Mouse (Mus musculus) megakaryocyte, adult 5-6 weeks (primary cell): Measurements from ENCODE around the gene Ice1. TPM values are rescaled to one million over a fixed set of nuclear protein-coding genes. Genes with fewer than 3 reads are reported as not detected.
A peak's percentile ranks its signal among the peaks of the same experiment; 100 is the strongest.

Source experiments
- ATAC-seq: 2 replicates; pipeline ENCODE4 v1.8.0; 2016; ENCODE audit warnings: mild to moderate bottlenecking, inconsistent platforms; ENCODE audit not compliant: poor library complexity, severe bottlenecking
- total RNA-seq, 2 experiments: library from RNA; stranded (forward) in 1 of 2; stranded (reverse) in 1 of 2; fragments of 153-499, 151-499 nt in 1 of 2; fragments of 221-1000, 200-1000 nt in 1 of 2; gene quantifications; 2 replicates each; pipeline versions ENCODE4 v1.2.3 to v1.2.4; 2015 to 2017

Ice1 gene
- total RNA-seq, 2 experiments from 2014 or later = 22.5 to 28.7 TPM

GRCm38 (mm10) chr13:70641381-70641780 lies 3.9 kb upstream of the Ice1 start:
- ATAC-seq = peak; percentile 54

DNA sequence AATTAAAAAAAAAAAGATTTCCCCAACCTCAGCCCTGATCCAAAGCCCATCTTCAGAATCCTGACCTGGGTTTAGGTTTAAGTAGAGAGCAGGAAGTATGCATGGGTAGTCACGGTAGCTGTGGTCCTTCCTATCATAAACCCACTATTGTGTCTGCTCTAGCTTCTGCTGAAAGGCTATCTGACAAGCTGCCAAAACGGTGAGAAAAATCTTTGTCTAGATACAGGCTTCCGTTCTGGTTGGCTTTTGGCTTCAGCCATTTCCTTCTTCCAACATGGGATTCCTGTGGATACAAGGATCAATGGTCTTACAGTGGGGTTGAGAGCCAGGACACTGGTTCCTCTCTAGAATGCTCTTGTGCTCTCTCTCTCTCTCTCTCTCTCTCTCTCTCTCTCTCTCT lies 2.2 kb upstream of the Ice1 start:
- no peak for ATAC-seq

- ATAC-seq = peak; percentile 76
These were observed 343 bp upstream of the Ice1 start for GRCm38 (mm10) chr13:70637662-70638291.

DNA sequence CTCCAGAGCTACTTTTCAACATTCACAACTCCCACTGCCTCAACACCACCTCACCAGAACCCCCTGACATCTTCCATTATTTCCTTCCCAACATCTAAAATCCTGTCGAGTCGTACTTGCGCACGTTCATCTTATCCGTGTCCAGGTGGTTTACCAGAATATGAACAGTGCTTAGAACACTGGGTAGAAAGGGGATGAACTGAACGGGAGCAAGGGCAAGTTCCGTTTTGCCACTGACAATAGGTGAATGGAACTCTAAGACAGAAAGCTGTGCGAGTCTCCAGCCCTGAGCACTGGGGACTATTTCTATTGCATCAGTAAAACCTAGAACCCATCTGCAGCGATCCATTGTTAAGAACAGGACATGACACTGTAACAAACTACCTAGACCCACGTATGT lies 728 bp downstream of the Ice1 start:
- ATAC-seq = no peak

DNA sequence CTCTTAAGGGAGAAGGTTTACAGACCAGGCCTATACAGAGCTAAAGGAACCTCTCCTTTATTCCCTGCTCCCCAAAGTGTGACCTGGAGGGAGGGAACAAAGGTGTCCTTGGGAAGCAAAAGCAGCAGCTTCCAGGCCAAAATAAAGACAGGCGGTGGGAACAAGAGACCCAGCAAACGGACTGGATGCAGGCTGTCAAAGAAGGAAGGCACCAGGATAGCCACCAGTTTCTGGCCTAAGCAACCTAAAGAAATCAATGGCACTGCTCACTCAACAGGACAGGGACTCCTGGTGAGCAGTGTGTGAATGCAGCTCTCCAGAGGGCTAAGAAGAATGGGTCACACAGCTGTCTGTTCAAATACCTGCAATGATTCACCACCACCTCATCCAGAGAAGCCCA lies 1.8 kb downstream of the Ice1 start:
- ATAC-seq = no peak

- no peak for ATAC-seq
These were observed 11.0 kb downstream of the Ice1 start for GRCm38 (mm10) chr13:70626416-70626815.

DNA sequence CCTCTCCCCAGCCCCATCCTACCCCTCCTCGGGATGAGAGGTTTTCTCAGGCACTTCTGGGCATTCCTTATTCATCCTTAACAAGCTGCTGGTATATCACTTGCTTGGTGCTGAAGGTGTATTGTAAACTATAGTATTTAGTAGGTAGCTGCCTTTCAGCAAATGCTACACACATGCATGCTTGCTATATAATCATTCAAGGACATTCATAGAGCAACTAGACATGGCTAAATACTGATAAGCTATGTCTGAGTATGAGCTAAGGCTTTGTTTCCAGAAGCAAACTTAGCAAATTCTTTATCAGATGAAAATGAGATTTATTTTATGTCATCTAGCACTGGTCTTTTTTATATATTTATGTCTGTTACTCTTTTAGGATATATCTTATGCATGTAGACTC lies 11.8 kb downstream of the Ice1 start:
- ATAC-seq = no peak

GRCm38 (mm10) chr13:70624445-70624844 lies 13.0 kb downstream of the Ice1 start:
- ATAC-seq = no peak

GRCm38 (mm10) chr13:70622461-70623057 lies 14.9 kb downstream of the Ice1 start:
- no peak for ATAC-seq

DNA sequence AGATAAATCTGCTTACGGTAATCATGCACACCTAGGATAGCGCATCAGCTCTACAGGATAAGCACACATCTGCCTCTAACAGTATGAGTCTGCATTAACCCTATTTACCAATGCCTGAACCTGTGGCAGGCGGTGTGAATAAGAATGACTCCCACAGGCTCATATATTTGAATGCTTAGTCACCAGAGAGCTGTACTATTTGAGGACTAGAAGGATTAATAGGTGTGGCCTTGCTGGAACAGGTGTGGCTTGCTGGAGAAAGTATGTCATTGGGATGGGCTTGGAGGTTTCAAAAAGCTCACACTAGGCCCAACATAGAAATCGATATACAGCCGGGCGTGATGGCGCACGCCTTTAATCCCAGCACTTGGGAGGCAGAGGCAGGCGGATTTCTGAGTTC lies 15.9 kb downstream of the Ice1 start:
- ATAC-seq = no peak

GRCm38 (mm10) chr13:70612837-70613236 lies 24.6 kb downstream of the Ice1 start:
- no peak for ATAC-seq

DNA sequence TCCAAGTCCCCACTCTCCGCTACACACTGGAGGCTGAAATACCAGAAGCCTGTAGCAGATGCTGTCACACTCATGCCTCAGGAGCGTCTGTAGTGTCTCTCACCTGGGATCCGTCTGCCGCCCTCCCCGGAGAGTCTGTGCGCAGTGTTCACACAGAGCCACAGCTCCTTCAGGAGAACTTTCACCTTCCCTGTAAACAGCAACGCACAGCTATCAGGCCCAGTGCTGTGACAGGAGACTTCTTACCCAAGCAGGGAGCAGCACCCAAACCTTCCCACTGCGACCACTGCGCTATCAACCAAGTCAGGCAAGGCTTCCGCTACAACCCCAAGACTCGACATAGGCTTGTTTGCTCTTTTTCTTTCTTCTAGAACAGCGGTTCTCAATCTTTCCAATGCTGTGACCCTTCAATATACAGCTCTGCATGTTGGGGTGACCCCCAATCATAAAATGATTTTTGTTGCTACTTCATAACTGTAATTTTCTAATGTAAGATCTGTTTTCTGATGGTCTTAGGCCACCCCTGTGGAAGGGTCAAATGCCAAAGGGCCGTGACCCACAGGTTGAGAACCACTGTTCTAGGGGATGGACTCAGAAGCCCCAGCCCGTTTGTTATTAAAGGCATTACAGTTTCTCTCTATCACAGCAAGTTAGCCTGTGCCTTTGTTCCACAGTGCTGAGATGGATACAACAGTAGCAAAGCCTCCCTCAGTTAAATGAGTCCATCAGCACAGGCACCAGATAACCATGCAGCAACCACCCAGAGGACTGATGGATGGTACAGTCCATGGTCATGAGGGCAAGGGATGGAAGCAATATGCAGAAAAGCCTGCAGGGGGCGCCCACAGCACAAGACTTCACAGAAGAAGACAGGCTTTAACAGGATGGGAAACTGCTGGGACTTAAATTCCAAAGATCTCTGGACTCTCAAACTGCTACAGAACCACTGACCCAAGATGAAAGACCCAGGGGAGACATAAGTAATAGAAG lies 26.7 kb downstream of the Ice1 start:
- ATAC-seq = peak; percentile 82

- ATAC-seq = no peak
These were observed 27.8 kb downstream of the Ice1 start for GRCm38 (mm10) chr13:70609632-70610031.

GRCm38 (mm10) chr13:70605366-70605765 lies 32.1 kb downstream of the Ice1 start:
- no peak for ATAC-seq

DNA sequence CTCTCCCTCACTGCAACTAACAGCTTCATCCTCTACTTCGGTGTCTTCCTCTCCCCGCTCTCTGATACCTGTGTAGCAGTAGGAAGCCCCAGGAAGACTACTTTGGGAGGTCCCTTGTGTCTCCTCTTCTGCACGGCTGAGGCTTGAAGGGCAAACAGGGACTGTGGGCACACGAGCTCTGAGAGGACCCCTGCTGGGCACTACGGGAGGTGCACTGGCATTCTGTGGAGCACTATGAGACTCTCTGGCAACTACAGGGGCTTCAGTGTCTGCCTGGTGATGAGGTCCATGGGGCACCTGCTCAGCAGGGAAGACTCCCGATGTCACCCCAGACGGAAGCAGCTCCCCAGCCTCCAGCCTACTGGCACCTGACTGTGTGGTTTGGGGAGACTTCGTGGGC lies 32.7 kb downstream of the Ice1 start:
- peak; percentile 37; the same call in 1 of the 2 replicates for ATAC-seq

GRCm38 (mm10) chr13:70601566-70601965 lies 35.9 kb downstream of the Ice1 start:
- ATAC-seq = no peak

DNA sequence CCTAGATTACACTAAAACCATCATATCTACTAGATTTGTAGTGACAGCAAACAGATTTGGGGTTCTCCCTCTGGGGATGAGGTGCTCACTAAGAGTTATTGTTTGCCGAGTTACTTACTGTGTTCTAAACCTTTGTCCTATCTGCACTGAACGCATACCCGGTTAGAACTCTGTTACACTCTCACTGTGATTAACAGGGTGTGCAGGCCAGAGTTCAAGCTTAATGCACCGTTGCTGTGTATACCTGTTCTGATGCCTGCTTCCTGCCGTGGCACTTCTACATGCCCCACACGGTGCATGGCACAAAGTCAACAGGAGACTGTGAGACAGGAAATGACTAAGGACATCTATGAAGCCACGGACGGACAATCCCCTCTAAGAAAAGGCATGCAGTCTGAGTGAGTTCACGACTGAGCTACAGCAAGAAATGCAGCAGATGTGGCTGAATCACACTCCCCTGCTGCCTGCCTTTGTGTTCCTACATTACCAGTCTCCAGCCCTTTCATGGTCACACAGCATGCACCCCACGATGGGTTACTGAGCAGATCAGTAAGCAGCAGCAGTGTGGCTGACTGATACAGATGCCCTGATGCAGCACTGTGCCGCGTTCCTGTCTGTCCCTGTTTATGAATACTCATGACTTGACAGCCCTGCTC lies 37.3 kb downstream of the Ice1 start:
- ATAC-seq = no peak

GRCm38 (mm10) chr13:70598941-70599340 lies 38.5 kb downstream of the Ice1 start:
- no peak for ATAC-seq

GRCm38 (mm10) chr13:70596901-70597300 lies 40.5 kb downstream of the Ice1 start:
- no peak for ATAC-seq

- ATAC-seq = no peak
These were observed 47.1 kb downstream of the Ice1 start for GRCm38 (mm10) chr13:70590248-70590762.

DNA sequence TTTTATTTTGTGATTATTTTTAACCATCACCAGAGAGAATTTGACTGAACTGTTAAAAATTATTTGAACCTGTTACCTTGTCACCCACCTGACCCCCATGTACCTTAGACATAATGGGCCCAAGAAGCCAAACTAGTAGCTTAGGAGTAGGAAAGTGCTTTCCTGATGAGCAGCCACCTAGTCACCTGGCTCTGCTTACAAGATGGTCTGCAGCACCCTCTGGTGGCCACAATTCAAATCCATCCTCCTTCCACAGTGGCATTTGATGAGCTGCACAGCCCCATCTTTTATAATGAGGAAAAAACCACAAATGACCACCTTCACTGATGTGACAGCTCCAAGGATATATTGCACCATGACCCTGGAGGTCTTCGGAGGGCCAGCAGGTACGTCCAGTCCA lies 50.5 kb downstream of the Ice1 start:
- peak; percentile 62 for ATAC-seq
